Mouse (Mus musculus): Measurements from ENCODE around the gene Cbx7. TPM values are rescaled to one million over a fixed set of nuclear protein-coding genes. Genes with fewer than 3 reads are reported as not detected.

The Cbx7 gene
- total and polyA plus RNA-seq, 3 experiments = 2.9 to 11.1 TPM; not detected in 1

DNA sequence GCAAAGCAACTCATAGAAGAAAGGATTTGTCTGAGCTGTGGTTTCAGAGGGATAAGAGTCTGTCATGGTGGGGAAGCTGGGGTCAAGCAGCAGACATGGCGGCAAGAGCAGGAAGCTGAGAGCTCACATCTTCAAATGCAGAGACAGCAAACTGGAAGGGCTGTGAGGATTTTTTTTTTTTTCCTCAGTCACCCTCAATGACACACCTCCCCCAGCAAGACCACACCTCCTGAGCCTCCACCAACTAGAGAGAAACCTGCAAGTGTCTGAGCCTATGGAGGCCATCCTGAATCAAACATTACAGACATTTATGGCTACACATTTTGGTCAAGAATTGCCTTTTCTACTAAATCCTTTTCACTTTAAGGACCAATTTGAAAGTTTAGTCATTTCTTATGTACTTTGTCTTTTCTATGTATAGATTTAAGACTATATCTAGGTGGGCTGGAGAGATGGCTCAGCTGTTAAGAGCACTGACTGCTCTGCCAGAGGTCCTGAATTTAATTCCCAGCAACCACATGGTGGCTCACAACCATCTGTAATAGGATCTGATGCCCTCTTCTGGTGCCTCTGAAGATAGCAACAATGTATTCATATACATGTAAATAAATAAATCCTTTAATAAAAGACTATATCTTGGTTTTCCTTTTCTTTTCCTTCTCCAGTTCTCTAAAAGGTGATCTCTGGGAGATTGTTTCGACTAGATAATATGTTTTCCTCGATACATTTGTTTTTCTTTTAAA, 103.5 kb downstream of the Cbx7 start (continued):
- TF ChIP-seq SMC3 (IDR thresholded peaks at IDR 0.05; ENCODE audit: low read depth, low read length) (peak; percentile 49), MAFK (IDR thresholded peaks at IDR 0.05; ENCODE audit: borderline replicate concordance, low read depth, low read length) (no peak)

Other genes with a start within 250 kb of the Cbx7 start
- gene Sun2, start 228.6 kb downstream of the Cbx7 start, total RNA-seq (2012; rRNA removed) = 4.3 and 5.2 TPM in 2 replicates
- gene Sun2, start 228.6 kb downstream of the Cbx7 start, polyA plus RNA-seq (2012; ENCODE audit: insufficient read depth in 1 of 2, insufficient read length in 2 of 2, low read depth in 1 of 2, low replicate concordance in 2 of 2, missing spikeins in 1 of 2) = 10 to 100 TPM in 1 of 2 experiments, not detected in 1; 10.6 TPM
- 14.7 and 19.5 TPM in 2 replicates for gene Dnal4, start 193.3 kb downstream of the Cbx7 start, total RNA-seq (2012; rRNA removed)
- 10 to 100 TPM in 1 of 2 experiments, not detected in 1; 30.0 TPM for gene Dnal4, start 193.3 kb downstream of the Cbx7 start, polyA plus RNA-seq (2012; ENCODE audit: insufficient read depth in 1 of 2, insufficient read length in 2 of 2, low read depth in 1 of 2, low replicate concordance in 2 of 2, missing spikeins in 1 of 2)
- gene Nptxr, start 166.4 kb downstream of the Cbx7 start, total RNA-seq (2012; rRNA removed) = 0.03 and 0.04 TPM in 2 replicates
- gene Nptxr, start 166.4 kb downstream of the Cbx7 start, polyA plus RNA-seq (2012; ENCODE audit: insufficient read depth in 1 of 2, insufficient read length in 2 of 2, low read depth in 1 of 2, low replicate concordance in 2 of 2, missing spikeins in 1 of 2) = under 1 TPM in 1 of 2 experiments, not detected in 1; 0.33 TPM
- 0.23 TPM in 1 of 2 replicates, not detected in the other for gene Npcd, start 136.9 kb downstream of the Cbx7 start, total RNA-seq (2012; rRNA removed)
- not detected for gene Npcd, start 136.9 kb downstream of the Cbx7 start, polyA plus RNA-seq (2012; ENCODE audit: insufficient read depth in 1 of 2, insufficient read length in 2 of 2, low read depth in 1 of 2, low replicate concordance in 2 of 2, missing spikeins in 1 of 2)
- 21.7 and 25.1 TPM in 2 replicates for gene Cbx6, start 136.4 kb downstream of the Cbx7 start, total RNA-seq (2012; rRNA removed)
- gene Cbx6, start 136.4 kb downstream of the Cbx7 start, polyA plus RNA-seq (2012; ENCODE audit: insufficient read depth in 1 of 2, insufficient read length in 2 of 2, low read depth in 1 of 2, low replicate concordance in 2 of 2, missing spikeins in 1 of 2) = 10 to 100 TPM in 1 of 2 experiments, not detected in 1; 43.6 TPM
- 17.2 and 22.2 TPM in 2 replicates for gene Apobec3, start 79.5 kb downstream of the Cbx7 start, total RNA-seq (2012; rRNA removed)
- gene Apobec3, start 79.5 kb downstream of the Cbx7 start, polyA plus RNA-seq (2012; ENCODE audit: insufficient read depth in 1 of 2, insufficient read length in 2 of 2, low read depth in 1 of 2, low replicate concordance in 2 of 2, missing spikeins in 1 of 2) = 10 to 100 TPM in 1 of 2 experiments, not detected in 1; 38.6 TPM
- gene Pdgfb, start 43.9 kb upstream of the Cbx7 start, total RNA-seq (2012; rRNA removed) = 0.23 and 0.26 TPM in 2 replicates
- under 1 TPM in 1 of 2 experiments, not detected in 1; 0.72 TPM for gene Pdgfb, start 43.9 kb upstream of the Cbx7 start, polyA plus RNA-seq (2012; ENCODE audit: insufficient read depth in 1 of 2, insufficient read length in 2 of 2, low read depth in 1 of 2, low replicate concordance in 2 of 2, missing spikeins in 1 of 2)
- gene Syngr1, start 120.2 kb upstream of the Cbx7 start, total RNA-seq (2012; rRNA removed) = 93.7 and 105 TPM in 2 replicates
- 100 to 1,000 TPM in 1 of 2 experiments, not detected in 1; 115 TPM for gene Syngr1, start 120.2 kb upstream of the Cbx7 start, polyA plus RNA-seq (2012; ENCODE audit: insufficient read depth in 1 of 2, insufficient read length in 2 of 2, low read depth in 1 of 2, low replicate concordance in 2 of 2, missing spikeins in 1 of 2)
- gene Rpl3, start 120.7 kb upstream of the Cbx7 start, total RNA-seq (2012; rRNA removed) = 1,686 and 1,722 TPM in 2 replicates
- 1,000 to 10,000 TPM in 1 of 2 experiments, 100 to 1,000 TPM in 1; 543 to 1,096 TPM for gene Rpl3, start 120.7 kb upstream of the Cbx7 start, polyA plus RNA-seq (2012; ENCODE audit: insufficient read depth in 1 of 2, insufficient read length in 2 of 2, low read depth in 1 of 2, low replicate concordance in 2 of 2, missing spikeins in 1 of 2)
- 18.2 and 23.3 TPM in 2 replicates for gene Tab1, start 162.0 kb upstream of the Cbx7 start, total RNA-seq (2012; rRNA removed)
- 10 to 100 TPM in 1 of 2 experiments, not detected in 1; 31.1 TPM for gene Tab1, start 162.0 kb upstream of the Cbx7 start, polyA plus RNA-seq (2012; ENCODE audit: insufficient read depth in 1 of 2, insufficient read length in 2 of 2, low read depth in 1 of 2, low replicate concordance in 2 of 2, missing spikeins in 1 of 2)
- gene Mgat3, start 202.6 kb upstream of the Cbx7 start, total RNA-seq (2012; rRNA removed) = not detected in 2 replicates
- not detected for gene Mgat3, start 202.6 kb upstream of the Cbx7 start, polyA plus RNA-seq (2012; ENCODE audit: insufficient read depth in 1 of 2, insufficient read length in 2 of 2, low read depth in 1 of 2, low replicate concordance in 2 of 2, missing spikeins in 1 of 2)

All from MEL (cell line).